Mouse (Mus musculus): Measurements from ENCODE around the gene Barhl1.

Gene Barhl1

DNA sequence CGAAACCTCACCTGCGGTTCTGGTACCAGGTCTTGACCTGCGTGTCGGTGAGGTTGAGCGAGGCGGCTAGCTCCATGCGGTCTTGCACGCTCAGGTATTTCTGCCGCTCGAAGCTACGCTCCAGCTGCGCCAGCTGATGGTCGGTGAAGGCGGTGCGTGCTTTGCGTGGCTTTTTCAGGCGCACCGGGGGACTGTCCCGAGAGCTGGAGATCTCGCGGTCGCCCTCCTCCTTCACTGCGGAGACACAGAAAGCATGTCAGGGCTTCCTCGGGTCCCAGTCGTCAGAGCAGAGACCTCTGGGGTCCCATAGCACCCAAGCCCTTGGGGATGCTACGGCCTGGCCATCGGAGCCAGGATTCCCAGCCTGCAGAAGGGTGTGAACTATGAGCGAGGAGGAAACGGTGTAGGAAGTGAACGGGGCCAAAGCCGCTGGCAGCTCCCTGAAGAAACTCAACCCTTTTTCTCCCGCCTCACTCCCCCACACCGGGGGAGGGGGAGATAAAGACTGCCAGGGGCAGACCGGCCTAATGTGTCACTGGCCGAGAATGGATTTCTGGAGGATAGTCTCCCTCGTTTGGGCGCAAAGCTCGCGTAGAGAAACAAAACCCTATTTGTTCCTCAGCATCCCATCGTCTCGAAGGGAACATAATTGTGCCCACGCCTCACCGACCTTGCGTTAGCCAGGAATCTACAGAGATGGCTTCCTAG, 5.0 kb downstream of the Barhl1 start:
- no peak for DNase-seq (ENCODE audit: low spot score)

DNA sequence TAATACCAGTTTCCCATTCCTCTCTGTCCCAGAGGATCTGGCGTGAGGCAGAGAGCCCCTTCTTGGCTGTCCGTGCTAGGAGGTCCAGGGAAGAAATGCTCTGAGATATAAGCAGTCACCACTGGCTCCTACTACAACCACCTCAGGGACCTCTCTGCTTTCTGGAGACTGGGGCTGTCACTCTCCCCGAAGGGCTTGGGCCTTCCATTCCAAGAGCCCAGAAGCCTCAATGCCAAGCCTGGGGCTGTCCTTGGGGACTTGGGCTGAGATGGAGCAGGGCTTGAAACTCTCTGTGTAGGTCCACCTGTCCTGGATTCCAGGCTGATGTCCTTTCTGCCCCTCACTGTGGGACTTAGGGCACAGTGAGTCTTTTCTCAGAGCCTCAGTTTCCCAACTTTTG, 5.6 kb downstream of the Barhl1 start:
- no peak for DNase-seq (ENCODE audit: low spot score)

DNA sequence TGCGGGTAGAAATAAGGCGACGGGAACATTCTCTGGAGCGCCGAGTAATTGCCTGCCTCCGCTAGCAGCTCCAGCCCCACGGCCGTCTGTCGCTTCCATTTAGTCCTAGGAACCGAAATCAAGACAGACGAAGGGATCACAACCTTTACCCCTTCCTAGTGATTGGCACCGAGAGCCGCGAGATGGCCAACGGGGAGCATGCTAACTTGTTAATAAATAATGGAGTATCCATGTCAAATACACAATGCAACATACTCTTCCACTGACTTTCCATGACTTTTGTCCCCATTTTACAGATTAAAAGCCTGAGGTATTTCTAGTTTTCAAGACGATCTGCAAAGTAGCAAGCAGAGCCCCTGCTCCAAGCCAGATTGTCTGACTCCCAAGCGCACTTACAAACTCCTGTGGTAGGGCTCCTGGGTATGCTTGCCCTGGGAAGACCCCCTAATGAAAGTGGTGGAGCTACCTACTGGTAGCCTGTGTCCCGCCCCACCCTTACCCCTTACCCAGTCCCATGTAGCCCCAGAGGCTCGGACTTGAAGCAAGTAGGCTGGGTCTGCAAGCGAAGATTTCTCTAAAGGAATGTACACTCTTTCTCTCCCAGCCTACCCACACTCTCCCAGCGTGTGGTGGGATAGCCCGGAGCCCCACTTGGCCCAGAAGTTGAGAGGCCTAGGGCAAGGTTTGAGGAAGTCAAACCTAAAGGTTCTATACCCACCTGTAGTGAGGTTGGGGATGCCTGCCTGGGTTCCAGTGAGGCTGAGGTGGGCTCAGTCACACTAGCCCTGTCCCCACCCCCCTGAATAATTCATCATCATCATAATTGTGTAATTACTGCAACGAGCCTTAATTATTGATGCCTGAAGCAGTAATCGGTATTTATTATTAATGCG, 6.4 kb downstream of the Barhl1 start:
- no peak for DNase-seq (ENCODE audit: low spot score)

DNA sequence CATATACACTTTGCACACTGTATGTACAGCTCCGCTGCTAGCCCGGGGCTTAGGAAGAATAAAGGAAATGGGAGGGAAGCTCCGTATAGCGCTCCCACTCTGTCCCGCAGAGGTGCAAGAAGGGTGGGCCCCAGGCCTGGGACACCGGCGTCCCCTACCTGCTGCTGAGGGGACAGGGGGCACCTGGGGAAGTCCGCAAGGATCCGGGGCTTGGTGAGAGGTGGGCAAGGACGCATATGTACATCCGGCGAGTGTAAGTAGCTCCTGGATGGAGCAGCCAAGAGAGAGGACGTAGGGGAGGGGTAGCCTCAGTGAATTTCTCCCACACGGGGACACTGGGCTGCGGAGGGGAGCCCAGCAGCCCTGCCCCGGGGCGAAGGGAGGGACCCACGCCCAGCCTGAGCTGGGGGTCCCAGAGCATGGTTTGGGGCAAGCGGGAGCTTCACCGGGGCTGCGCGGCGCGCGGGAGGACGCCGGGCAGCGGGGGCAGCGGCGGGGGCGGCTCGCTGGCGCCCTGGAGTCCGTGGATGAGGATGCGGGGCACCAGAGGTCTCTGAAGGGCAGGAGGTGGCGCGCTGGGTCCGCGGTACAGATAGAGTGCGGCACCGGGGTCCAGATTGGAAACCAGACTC, 7.2 kb downstream of the Barhl1 start:
- DNase-seq (ENCODE audit: low spot score): no peak

DNA sequence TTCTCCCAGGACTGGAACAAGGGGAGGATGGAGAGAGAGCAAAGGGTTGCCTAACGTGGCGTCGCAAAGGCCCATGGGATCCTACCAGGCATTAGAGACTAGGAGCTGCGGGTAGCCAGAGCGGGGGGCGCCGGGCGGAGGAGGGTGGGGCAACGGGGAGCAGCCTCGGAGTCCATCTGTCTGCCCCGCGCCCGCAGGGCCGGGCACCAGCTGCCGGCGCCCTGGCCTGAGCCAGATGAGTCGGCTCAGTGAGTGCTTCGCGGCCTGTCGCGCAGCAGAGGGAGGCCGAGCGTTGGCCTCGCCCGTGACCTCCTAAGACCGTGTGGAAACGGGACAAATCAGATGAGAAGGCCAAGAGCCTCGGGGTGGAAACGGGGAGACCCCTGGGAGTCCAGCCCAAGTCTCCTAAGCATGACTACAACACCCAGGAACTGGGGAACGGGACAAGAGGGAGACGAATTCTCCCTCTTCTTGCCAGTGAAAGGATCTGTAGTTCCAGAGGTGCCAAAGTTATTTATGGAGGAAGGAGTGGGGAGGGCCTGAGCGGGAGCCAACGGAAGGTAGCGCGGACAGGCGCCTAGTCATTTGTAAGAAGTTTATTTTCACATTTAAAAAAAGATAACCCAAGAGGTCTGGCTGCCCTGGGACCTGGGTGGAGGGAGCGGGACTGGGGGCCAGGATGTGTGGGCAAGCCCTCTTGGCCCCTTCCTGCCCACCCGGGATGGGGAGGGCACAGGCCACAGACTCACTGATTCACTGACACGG, 7.9 kb downstream of the Barhl1 start:
- DNase-seq (ENCODE audit: low spot score): no peak

DNA sequence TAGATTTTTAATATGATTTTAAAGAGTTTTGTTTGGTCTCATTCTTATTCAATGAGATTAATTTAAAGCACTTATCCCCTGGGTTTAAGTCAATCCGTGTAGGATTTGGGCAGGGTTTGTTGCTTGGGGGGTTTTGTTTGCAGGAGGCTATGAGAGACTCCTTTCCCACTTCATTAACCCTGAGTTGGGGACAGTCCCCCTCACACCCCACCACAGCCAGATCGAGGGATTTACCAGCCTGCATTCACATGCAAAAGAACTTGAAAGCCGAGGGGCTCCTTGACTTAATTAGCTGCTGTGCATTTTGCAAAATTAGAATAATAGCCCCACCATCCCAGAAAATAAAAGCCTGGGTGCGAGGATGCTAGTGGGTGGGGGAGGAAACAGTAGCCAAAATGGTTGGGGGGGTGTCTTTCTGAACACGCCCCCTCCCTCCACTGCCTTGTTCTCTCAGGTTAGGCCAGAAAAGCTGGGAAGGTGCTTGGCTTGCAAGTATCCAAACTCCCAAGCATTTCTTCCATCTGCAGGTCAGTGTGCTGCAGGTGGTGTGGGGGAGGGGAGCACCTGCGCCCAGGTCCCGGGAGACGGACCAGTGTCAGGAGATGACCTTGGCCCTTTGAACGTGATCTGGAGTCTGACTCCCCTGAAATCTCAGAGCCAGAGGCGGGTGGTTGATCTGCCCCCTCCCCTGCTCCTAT, 8.6 kb downstream of the Barhl1 start:
- DNase-seq (ENCODE audit: low spot score): no peak

DNA sequence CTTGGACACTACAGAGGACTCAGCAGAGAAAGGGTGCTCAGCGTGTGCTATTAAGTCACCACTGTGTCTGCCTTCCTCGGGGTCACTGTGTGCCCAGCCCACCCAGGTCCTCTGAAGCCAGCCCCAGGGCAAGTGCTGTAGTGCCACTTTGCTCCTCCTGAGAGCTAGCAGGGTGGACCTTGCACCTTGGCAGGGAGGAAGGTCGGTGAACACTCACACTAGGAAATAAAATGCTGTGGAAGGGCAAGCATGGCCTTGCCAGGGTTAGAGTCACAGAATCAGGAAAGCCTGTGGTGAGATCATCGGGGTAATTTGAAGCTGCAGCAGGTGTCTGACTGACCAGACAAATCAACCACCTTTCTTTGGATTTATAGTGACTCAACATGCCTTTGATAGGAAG, 10.9 kb downstream of the Barhl1 start:
- DNase-seq (ENCODE audit: low spot score): no peak

DNA sequence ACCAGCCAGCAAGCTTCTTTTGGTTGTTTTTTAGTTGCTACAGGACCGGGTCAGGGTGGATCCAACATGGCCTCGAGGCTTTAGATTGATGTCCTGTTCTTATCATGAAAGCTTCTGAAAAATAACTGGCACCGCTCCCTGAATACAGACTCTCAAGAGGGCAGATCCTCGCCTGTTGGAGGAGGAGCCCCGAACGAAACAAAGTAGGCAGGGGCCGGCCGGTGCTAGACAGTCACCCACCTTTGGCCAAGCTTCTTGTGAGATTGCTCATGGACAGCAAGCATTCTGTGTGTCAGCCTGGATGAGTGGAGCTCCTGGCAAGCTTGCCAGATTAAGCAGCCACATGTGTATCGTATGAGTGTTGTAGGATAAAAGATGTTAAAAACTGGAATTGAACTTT, 11.7 kb downstream of the Barhl1 start:
- no peak for DNase-seq (ENCODE audit: low spot score)

DNA sequence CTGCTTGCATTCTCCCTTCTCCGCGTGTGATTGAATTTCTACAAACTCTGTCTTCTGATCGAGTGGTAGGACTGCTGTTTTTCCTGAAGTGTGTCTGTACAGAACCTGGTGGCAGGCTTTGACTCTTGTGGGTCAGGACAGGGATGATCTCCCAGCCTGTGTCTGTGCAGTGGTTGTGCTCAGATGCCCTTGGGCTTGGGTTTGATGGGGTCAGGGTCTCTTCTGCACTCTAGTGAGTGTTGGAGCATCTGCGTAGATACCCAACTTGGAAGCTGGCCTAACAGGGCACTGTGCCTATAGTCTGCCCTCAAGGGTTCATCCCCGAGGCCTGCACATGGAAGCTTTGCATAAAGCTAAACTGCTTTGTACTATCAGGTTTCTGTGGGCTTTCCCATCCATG, 12.6 kb downstream of the Barhl1 start:
- DNase-seq (ENCODE audit: low spot score): no peak

DNA sequence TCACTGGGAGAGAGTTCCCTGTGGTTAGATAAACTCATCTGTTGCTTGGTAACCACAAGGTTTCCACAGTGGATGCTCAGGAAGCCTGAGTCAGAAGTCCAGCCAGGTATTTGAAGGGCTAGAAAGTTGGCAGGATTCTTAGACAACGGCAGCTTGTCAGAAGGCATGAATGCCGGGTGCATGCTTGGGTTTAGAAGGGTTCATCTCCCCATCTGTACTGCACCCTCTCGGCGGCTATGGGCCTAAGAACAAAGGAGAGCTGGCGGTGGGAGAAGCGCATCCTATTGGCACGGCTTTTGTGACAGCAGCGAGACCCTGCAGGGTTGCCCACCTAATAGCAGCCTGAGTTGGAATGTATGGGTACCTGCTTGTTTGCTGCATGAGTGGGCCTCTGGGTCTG, 14.2 kb downstream of the Barhl1 start:
- DNase-seq (ENCODE audit: low spot score): no peak

DNA sequence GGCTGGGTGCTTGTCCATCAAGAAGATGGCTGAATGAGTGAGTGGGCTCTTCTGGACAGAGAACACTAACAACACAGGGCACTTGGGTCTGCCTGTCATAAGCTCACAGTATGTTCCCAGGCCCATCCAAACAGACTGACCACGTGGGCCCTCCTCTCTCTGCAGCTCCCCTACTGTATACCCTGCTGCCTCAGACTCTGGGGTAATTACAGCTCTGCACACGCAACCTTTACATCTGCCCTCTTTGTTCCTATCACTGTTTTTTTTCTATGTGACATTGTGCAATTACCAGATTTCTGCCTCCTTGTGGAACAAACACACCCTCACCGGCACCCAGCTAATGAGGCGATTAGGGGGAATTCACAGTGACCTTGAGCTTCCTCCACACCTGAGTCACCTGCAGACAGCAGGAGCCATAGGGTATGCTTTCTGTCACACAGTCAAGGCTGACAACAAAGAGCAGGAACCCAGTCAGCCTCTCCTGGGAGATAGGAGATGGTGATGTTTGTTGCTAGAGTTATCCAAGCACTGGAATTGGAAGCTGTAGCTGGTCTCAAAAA, 19.0 kb downstream of the Barhl1 start:
- DNase-seq (ENCODE audit: low spot score): no peak

DNA sequence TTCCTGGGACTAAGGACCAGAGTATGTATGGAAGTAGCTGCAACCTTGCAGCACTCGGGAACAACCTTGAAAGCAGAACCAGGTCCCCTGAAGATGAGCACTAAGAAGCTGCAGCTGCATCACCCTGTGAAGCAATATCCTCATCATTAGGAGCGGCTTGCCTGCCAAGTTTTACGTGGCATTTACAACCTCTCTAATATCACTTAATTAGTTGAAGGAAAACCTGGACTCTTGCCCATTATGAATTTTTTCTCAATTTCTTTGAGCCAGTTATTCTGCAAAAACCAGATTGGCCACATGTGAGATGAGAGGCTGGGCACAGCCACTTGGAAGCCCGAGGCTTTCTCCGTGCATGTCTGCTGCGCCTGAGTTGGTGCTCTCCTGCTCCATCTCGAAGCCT, 20.6 kb downstream of the Barhl1 start:
- DNase-seq (ENCODE audit: low spot score): no peak

DNA sequence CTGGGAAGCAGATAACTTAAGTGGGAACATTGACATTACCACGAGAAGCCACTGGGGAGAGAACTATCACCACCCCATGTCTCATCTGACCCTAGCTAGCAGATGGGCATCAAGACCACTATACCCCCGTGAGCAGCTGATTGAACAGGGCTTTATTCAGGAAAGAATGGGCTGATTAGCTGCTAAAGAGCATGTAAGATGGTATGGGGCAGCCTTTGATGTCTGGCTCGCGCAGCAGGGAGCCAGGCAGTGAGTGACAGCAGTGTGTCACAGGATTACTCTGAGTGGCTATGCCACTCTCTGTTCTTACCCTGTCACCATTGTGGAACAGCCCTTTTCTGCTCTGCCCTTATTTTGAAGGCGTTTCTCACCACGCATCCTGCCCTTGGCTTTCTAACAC, 22.9 kb downstream of the Barhl1 start:
- DNase-seq (ENCODE audit: low spot score): no peak

DNA sequence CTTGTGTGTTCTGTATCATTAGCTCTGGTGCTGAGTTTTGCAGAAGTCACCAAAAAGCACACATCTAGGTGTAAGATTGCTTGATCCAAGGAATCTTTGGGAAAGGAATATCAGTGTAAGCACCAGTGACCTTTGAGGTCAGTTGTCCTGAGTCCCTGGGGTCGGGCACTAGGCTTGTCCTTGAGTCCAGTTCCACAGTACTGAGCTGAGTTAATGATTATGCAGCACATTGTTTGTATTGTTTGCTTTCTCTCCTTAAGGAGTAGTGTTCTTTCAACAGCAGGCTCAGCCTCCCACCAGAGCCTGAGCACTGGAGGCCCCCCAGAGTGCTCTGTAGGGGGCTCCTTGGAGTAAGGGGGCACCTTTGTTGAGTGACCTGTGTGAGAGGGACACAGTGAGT, 23.7 kb downstream of the Barhl1 start:
- no peak for DNase-seq (ENCODE audit: low spot score)

DNA sequence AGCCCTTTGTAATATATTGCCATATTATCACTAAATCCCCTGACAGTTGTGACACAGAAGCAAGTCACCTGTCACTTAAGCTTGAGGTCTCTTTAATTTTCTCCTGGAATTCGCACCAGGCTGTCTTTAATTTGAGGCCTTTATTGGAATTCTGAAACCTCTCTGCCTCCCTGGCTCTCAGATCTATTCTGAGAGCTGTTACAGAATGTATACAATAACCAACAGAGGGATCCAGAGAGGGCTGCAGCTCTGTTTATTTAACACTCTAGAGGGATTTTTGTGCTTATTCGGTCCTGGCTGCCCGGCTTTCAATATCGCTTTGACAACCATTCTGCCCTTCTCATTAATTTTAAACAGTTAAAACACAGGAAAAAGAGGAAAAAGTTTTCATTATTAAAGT, 31.6 kb downstream of the Barhl1 start:
- no peak for DNase-seq (ENCODE audit: low spot score)

DNA sequence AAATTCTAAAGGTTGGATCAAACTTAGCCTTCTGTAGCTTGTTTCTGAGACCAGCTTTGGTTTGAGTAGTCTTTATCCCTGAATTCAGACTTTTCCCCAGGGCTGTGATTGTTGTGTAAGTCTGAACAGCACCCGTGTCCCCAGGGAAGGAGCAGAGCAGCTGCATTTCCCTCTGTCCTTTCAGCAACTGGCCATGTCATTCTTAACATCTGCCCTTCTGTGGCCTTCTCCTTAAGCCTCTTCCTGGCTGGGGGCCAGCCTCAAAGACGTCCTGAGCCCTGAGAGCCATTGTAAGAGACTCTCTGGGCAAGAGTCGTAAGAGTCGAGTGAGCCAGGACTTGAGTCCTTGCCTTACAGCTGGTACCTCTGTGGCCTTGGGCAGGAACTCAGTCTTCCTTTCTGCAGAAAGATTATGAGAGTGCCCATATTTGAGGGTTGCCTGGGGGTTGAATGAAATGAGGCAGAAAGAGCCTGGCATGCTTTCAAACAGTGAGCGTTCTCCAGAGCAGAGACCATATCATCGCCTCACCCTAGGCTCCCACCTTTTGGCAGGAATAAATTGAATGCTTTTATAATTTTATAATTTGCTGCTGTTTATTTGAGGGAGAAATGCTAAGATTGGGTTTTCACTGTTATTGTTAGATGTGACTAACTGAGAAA, 33.5 kb downstream of the Barhl1 start:
- no peak for DNase-seq (ENCODE audit: low spot score)

DNA sequence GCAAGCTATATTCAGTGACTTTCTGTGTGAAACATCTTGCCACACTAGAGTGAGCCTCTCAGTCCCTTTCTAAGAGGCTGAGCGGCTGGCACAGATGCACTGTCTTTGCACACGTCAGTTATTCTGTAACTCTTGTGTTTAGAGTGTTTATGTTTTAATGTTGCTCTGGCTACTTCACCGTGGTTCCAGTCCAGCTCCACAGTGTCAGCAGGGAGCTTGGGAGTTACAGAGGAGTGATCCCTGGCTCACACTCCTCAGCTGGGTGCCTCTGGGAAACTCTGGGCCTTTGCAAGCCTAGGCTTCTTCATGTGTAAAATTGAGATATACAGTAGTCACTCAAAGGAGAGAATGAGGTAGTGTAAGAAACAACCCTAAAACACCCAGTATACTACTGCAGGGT, 34.4 kb downstream of the Barhl1 start:
- no peak for DNase-seq (ENCODE audit: low spot score)

DNA sequence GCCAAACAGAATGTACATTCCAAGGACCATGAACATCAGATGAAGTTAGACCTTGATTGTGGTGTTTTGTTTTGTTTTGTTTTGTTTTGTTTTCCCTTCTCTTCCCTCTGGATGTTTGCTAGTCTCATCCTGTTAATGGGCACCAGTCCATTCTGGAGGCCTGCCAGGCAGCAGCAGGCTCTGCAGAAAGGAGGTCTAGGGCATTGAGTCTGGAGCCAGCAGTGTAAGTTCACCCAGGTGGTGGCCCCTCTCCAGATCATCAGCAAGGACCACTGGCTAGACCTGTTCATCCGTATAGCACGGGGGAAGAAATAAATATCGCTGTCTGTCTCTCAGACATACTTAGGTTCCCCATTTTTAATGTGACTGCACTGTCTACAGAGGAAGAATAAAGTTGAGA, 35.2 kb downstream of the Barhl1 start:
- peak; percentile 27 for DNase-seq (ENCODE audit: low spot score)

DNA sequence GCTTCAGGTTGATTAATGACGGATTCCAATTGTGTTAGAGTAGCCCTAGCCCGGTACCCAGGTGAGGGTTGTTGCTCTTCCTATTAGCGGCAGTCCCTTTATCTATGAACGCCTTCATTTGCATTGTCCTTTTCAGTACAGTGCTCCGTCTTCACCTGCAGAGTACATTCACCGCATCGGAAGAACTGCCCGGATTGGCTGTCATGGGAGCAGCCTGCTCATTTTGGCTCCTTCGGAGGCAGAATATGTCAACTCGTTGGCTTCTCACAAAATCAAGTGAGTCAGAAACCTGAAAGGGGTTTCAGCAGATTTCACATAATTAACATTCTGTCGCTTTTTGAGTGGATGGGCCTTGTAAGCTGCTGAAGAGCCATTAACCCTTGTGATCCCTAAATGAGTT, 40.9 kb downstream of the Barhl1 start:
- no peak for DNase-seq (ENCODE audit: low spot score)

DNA sequence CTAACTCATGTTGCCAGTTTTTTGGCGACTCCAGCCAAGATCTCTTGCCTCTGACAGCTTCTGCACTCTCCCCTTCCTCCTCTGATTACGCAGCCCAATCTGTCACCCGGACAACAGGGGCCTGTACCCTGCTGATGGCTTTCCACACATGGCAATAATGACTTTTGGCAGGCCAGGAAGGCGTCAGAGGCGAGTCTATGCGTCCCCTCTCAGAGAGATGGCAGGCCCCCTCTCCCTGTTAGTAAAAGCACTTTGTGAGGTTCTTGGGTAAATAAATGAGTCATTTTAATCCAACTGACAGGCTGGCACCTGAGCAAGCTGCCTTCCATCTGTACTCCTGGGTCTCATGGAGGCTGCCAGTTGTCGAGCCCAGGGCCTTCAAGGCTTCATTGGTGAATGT, 49.0 kb downstream of the Barhl1 start:
- no peak for DNase-seq (ENCODE audit: low spot score)

DNA sequence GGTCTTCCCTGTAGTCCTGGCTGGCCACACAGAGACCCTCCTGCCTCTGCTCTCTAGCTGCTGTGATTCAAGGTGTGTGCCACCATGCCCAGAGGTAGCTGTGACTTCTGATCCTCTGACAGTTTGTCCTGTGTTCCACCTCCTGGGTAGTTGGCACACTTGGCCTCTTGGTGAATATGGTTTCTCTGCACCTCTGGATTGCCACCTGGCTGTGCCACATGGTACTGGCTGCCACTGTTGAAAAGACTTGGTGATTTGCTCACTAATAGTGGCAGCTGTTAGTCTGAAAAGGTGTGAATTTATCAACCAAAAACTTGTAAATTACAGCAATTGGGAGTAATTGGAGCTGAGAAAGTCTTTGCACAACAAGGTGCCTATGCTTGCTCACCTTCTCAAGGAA, 52.6 kb downstream of the Barhl1 start:
- no peak for DNase-seq (ENCODE audit: low spot score)

Data from ovary, postnatal 36 days (tissue).